In the genomic region with DNA sequence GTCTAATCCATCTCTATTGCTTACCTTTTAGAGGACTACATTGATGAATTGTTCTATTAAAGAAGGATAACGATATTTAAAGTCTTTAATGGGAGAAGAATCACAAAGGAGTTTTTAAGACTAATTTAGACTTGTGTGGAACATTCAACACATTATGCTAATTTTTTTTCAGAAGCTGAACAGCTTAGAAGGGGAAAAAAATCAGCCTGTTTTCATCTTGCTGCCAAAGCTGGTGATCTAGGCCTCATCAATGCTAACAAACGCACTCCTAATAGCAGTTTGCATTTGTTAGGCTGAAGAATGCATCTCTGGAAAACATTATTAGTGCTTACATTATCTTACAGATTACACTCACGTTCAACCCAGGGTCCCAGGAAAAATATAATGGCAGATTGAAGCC, we compare ENCODE assay signal across 6 mouse cellular contexts.
"Had no signal": no experiment of that assay in that cellular context is flagged by ENCODE, and none has a peak within 500 bp of the region (broad histone marks: within the 10 kb centered on the region; RNA-seq: fewer than 3 reads in every experiment).

No protein-coding gene starts in this region.

- H3K4me2 ChIP-seq: limb, embryonic 15.5 days; liver, embryonic 12.5 days; lung, embryonic 14.5 days; midbrain, embryonic 12.5 days; stomach, embryonic 15.5 days had no signal

- H3K4me3 ChIP-seq: limb, embryonic 15.5 days; liver, embryonic 12.5 days; midbrain, embryonic 12.5 days; stomach, embryonic 15.5 days had no signal

- H3K4me1 ChIP-seq: limb, embryonic 15.5 days; midbrain, embryonic 12.5 days; stomach, embryonic 15.5 days had no signal

- H3K9ac ChIP-seq: limb, embryonic 15.5 days; liver, embryonic 12.5 days; lung, embryonic 14.5 days; midbrain, embryonic 12.5 days; stomach, embryonic 15.5 days had no signal

- ATAC-seq: liver, embryonic 12.5 days had no signal

- H3K9me3 ChIP-seq: limb, embryonic 15.5 days; midbrain, embryonic 12.5 days; stomach, embryonic 15.5 days had no signal

- H3K27me3 ChIP-seq: limb, embryonic 15.5 days; liver, embryonic 12.5 days; midbrain, embryonic 12.5 days; stomach, embryonic 15.5 days had no signal

- H3K36me3 ChIP-seq: limb, embryonic 15.5 days; liver, embryonic 12.5 days; midbrain, embryonic 12.5 days; stomach, embryonic 15.5 days had no signal

- H3K27ac ChIP-seq: kidney, postnatal 0 days; limb, embryonic 15.5 days; liver, embryonic 12.5 days; midbrain, embryonic 12.5 days; stomach, embryonic 15.5 days had no signal
